Mouse (Mus musculus) lung, postnatal 25 days (tissue): ENCODE data around the gene Spg11.
"Not testable (repeated sequence)": the region's sequence is repeated elsewhere in the genome, so short reads cannot be mapped to it uniquely, and the experiment has no call there.

Experiments used
- DNase-seq: peaks from one replicate; pipeline ENCODE4 v3.0.0; 2022; ENCODE audit warnings: low spot score

Spg11 gene

DNA sequence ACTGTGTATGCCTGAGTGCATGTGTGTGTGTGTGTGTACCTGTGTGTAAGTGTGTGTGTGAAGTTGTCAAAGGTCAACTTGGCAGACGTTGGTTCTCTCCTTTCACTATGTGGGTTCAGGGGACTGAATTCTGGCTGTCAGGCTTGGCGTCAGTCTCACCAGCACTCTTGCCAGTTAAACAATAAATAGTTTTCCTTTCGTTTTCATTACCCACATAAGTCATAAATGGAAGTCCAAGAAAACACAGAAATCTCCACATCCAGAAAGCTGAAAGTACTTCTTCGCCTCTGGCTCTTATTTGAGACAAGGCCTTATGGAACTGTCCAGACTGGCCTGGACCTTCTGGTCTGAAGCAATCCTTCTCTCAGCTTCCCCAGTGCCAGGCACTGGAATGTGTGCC is 27.6 kb upstream of the Spg11 start:
- no peak for DNase-seq

DNA sequence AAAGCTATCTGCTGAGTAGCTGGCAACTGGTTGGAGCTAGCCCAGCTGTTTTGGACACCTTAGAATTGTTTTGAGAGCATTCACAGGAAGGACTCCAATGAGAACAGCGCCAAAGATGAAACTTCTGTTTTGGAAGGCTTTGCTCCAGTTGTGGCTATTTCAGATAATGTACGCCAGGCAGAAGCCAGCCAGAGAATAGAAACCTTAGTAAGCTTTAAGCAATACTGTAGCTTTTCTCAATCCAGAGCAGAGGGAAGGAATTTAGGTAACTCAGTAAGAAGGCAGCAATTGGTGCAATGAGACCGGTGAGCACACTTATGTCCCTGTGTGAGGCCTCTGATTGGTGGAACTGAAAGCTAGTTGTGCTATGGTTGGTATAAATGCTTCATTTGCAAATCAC is 24.9 kb upstream of the Spg11 start:
- DNase-seq = no peak

DNA sequence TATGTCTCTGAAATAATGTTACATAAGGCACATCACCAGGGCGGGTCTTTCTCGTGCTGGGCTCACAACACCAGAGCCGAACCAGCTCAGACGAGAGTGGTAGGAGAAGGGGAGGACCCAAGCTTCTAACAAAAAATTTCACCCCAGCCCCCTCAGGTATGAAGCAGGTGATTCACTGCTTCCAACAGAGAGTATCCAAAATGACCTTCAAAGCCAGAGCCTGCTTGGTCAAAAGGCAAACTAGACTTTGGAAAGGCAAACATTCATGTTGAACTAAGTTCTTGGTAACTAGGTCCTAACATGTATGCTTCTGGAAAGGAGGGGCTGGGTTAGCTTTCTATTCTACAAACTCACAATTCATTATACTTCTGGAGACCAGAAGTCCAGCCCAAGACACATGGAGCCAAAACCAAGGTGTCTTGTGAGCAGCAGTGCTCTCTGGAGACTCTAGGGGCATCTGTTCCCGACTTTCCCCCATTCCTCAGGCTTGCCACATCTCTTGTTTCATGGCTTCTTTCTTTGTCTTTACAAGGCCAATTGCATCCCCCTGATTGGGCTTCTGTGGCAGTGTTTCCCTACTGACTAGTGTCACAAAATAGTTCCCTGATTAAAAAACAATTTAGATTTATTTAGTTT is 23.3 kb upstream of the Spg11 start:
- DNase-seq = no peak

DNA sequence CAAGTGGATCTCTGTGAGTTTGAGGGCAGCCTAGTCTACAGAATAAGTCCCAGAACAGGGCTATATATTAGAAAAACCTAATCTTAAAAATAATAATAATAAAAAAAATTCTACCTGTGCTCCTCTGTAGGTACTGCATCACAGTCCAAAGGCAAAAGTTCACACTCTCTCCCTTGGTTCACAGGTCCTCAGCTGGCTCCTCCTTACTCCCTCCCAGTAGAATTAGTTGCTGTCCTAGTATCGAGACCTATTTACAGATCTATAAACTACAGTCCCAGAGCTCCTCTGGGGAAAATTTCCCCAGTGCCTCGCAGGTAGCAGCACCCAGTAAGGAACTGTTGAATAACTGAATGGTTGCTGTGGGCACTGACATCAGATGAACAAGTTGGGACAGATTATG is 22.6 kb upstream of the Spg11 start:
- no peak for DNase-seq

DNA sequence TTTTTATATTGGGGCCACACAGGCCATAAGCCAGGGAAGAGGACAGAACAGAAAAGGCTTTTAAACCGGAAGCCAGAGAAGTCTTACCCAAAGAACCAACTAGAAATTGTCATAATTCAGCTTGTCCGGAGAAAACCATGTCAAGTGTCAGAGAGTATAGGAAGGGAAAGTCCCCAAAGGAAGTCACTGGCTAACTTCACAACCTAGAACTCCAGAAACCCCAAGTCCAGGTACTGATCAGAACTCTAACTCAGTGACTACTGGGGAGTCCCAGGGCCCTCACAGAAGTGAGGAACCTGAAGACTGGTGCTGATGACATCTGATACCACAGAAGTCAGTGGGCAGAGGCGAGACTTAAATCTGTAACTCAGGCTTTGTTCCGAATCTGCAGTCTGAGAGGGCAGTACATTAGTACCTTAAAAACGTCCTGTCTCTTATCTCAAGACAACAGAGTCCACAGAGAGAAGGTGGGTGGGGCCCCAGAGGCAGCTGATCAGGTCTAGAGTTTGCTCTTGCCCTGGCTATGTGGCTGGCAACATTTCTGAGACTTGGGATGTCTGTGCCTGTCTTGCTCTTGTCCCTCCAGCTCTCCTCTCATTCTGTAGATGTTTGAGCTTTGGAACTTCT is 19.8 kb upstream of the Spg11 start:
- DNase-seq = no peak

DNA sequence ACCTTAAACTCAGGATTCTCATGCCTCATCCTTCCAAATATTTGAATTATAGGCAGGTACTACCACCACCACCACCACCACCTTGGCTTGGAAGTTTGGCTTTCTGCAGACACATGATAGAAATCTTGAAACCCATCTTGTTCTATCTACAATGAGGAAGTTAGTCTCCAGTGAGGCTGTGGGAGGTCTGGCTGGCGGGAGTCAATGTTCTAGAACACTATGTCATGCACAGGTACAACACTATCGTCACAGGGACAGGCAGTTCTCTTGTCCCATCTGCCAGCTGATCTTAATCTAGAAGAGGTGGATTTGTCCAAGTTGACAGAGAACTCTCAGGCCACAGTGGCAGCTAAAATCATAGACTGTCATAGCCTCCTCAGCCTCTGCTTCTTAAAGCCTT is 14.4 kb upstream of the Spg11 start:
- DNase-seq = no peak

DNA sequence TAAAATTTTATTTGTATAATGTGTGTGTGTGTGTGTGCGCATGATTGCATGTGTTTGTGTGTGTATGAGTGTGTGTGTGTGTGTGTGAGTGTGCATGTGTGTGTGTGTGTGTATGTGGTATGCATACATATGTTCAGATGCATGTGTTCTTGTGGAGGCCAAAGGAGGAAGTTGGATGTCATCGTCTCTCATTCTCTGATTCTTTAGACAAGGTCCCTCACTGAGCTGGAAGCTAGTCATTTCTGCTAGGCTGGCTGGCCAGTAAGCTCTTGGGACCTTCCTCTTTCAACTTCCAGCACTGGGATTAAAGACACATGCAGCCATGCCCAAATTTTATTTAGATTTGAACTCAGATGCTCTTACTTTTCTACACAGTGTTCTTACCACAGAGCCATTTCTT is 13.9 kb upstream of the Spg11 start:
- no peak for DNase-seq

DNA sequence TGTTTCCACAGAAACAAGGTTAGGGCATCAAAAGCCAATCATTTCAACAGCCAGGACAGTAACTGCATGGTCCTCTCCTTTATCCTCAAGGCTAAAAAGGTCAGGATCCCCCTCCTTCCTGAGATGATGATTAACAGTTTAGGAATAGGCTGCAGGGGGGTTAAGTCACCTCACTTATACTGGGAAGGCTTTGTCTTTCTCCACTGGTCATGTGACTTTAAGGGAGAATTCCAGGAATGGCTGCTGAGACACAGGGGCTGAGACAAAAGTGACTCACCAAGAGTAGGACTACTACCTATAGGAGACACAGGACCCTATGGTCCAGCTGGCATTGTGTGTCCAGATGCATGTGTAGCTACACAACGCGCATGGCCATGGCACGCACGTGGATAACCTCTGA is 9.4 kb upstream of the Spg11 start:
- DNase-seq = no peak

DNA sequence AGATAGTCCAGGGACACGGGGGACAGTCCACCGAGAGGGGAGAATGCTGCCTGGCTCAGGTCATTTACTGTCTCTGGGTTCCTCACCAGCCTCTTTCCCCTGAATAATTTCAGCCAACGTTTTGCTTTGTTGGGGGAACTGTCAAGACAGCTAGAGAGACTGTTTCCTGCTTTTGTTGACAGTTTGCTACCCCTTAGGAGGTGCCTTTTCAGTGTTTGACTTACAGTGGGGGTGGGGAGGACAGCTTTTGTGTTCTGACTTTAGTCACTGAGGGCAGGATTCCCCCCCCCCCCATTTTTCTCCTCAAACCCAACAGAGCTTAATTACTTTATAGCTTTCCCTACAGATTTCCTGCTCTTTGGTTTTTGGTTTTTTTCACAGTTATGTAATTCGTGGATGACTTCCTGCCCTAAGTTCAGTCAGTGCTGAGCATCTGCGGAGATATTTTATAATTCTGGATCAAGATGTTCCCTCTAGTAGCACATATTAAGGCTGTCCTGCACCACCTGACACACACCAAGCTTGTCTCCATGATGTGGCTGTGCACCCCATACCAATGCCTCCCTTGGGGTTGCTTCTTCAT is 8.7 kb upstream of the Spg11 start:
- DNase-seq = no peak

DNA sequence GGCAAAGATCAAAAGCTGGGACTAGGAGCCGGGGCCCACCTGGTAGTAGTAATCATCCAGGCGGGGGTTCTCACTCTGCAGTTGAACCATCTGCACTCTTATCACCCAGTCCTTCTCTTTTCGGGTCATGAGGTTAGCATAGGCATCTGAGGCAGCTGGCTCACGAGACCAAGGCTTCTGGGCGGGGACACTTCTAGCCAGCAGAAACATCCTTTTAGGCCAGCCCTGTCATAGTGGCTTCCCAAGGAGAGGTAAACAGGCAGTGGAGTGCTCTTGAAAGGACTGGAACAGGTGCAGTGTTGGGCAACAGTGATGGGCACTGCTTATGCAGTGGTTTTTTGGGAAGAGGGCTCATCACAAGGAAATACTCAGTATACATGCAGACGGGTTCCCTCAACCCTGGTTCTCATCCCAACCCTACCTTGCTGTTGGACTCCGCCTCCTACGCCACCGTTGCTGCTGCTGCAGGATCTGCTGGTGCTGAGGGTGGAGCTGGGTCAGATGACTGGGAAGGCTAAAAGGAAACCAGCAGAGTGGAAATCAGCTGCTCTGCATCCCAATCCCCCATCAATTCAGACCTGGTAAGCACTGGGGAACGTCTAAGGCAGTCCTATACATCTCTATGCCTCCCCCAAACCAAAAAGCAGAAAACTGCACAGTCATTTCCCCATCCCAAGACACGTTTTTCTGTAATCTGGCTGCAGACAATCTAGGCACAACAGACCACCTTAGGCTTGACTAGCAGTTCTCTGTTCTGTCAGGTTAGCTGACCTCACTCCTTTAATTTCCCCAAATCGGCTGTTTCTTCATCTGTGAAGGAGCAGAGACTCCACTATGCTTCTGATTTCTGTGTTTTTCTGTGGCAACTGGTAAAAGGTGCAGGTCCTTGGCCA is 7.7 kb upstream of the Spg11 start:
- no peak for DNase-seq

DNA sequence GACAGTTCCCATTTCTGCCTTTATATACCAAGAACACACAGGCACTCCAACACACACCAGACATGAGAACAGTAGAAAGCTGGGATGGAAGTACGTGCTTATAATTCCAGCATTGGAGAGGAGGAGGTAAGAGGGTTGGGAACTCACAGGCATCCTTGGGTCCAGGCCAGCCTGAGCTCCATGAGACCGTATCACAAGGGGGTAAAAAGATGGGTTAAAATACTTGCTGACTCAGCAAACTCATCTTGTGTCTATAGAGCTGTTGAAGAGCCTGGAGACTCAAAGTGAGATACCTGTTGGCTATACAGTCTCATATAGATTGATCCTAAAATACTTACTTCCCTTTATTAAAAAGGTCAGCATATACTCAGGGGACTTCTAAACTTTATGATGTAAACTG is 1.3 kb downstream of the Spg11 start:
- DNase-seq = no peak

DNA sequence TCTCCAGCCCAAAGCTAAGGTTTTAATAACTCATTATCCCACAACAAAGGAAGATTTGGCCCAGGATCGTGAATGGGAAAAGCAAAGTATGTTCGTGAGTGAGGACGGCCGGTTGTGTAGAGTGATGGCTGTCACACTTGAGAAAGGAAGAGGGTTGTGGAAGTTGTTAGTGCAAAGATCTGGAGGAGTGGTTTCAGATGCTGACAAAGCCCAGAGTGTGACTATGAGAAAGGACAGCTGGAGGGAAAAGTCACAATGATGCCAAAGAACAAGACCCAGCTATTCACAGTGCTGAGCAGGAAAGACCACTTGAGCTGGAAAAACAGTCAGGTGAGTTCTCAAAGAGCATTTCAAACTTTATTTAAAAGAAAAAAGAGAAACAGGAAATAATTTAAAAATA is 8.5 kb downstream of the Spg11 start:
- peak; percentile 36 for DNase-seq

DNA sequence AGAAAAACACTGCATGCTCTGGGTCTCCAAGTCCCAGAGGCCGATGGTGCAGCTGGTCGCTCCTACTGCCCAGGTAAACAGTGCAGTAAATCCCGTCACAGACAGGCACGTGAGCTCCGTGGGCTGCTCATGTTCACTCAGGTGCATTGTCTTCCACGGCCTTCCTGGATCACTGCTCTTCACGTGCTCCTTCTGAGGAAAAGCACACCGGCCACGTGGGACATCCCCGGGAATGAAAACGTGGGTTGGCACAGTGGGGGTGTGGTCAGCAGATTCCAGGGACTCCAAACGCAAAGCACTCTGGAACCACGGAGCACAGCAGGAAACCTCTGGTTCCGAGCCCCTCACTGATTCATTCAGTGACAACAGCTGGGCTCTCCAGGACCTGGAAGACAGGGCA is 10.1 kb downstream of the Spg11 start:
- no peak for DNase-seq

DNA sequence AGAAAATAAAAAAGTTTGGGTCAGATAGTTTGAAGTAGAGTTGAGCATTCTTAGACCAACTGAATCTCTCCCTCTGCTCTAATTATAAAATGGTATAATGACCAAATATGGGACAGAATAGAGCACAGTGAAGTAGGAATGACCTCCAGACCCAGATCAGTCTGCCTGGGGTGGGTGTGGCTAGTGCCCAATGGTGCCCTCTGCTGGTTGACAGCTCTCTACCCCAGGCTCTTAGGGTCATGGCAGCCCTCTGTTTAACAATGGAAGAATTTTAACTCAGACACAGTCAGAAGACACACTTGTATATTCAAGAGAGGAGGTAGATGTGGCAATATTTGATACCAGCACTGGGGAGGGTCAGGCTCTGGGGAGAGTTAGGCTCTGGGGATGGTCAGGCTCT is 16.1 kb downstream of the Spg11 start:
- no peak for DNase-seq

DNA sequence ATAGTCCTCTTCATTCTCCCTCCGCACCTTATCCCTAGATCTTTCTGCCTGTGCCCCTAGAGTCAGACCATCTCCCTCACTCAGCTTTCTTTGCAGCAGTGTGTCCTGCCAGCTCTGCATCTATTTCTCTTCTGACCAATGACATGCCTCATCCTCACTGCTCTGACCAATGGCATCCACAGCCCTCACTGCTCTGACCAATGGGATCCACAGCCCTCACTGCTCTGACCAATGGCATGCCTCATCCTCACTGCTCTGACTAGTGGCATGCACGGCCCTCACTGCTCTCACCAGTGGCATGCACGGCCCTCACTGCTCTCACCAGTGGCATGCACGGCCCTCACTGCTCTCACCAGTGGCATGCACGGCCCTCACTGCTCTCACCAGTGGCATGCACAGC is 20.5 kb downstream of the Spg11 start:
- DNase-seq = not testable (repeated sequence)

DNA sequence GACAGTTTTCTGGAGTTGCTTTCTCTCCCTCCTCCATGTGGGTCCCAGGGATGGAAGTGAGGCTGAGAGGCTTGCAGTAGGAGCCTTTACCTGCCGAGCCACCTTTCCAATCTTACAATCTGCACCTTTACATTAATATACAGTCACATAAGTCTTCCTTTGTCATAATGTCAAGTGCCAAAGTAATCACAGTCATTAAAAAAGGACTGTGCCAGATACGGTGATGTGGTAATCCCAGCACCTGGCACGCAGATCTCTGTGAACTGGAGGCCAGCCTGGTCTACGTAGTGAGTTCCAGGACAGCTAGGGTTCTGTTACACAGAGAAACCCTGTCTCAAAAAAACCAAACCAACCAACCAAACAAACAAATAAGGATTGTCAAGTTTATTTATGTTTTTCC is 24.3 kb downstream of the Spg11 start:
- DNase-seq = no peak

DNA sequence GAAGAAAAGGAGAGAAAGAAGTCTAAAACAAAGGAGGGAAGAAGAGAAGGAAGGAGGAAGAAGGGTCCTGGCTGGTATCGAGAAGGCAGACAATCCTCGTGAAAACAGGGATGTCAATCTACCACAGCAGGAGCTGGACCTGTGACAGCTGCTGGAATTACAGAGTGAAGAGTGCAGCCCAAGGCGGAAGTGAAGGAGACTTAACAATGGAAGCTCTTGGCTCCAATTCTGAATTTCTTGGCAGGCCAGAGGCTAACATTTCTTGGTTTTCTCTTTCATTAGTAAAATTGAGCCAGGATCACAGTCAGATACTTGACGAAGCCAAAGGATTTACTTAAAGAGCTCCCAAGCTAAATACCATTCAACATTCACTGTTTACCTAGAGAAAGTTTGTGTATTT is 31.7 kb downstream of the Spg11 start:
- DNase-seq = peak; percentile 29

DNA sequence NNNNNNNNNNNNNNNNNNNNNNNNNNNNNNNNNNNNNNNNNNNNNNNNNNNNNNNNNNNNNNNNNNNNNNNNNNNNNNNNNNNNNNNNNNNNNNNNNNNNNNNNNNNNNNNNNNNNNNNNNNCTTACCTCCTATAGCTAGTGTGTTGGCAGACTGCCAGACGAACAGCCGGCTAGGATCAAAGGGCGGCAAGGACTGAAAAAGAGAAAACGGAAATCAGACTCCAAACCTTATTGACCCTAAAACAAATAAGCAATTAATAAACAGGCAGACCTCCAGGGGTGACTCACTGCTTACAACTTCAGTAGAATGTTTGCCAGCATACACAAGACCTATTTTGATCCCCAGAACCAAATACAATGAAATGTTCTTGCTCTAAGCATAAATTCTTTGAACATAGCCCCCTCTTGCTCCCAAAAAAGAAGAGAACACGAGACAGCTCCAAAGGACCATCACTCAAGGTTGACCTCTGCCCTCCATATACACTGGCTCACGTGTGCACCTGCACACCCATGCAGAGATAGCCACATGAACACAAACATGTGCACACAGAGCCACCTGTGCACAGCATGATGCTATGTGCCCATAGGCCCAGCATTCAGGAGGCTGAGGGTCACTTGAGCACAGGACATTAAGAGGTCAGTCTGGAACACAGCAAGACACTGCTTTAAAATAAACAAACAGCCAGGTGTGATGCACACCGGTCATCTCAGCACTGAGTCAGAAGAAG is 36.3 kb downstream of the Spg11 start:
- no peak for DNase-seq

DNA sequence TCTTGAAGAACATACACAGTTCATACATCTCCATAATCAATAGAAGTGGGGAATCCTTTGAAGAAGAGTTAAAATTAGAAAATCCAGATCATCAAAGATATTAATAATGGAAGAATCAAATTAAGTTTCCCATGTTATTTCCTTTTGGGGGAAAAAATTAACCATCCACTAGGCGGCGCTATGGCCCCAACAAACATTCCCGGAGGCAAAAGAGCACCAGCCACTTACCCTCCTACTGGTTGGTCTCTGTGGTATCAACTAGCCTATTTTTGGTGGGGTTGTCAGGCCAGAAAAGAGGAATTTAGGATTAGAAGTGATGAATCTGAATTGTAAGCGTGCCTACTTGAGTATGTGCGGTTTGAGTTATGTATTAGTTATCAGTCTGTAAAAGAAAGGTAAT is 48.3 kb downstream of the Spg11 start:
- DNase-seq = peak; percentile 56

DNA sequence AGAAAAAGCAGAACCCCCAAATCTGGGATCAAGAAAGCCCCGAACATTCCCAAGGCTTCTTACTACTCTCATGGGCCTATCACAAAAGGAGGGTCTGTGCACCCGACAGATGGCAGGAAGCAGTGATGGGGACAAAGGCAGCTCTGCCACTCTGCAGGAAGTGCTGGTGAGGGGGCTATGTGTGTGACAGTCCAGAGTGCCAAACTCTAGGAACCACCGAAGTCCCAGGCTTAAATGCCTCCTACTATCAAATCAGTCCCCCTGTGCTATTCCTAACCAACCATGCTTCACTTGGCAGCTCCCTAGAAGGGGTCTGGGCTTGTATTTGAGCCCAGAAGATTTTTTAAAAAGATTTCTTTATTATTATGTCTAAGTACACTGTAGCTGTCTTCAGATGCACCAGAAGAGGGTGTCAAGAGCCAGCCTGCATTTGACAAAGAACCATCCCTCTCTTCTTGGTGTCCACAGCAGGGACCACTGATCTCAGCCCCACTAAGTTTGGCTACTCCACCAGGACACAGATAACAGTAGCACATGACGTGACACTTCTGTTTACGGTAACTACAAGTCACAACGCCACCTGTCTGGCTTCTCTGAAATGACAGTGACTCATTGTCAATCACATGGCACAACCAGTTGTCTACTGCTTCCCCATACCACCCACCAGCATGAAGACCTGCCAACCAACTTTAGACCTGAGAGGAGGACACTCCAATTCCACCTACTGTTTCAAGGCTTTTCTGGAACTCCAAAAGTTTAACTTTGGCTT is 48.9 kb downstream of the Spg11 start:
- DNase-seq = no peak

DNA sequence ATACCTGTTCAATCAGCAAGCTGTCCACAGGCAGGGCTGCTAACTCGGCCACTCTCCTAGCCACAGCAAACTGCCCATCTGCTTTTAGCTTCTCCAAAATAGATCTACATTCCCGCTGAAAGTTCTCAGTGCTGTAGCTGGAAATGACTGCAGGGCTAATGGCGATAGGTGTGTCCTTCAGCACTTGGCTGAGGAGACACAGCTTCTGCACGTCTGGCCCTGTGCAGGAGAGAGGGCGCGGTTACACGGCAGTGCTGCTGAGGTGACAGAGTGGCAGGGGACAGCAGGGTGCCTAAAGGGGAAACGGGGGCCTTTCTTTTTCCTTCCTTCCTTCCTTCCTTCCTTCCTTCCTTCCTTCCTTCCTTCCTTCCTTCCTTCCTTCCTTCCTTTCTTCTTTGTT is 51.9 kb downstream of the Spg11 start:
- DNase-seq = no peak
